In genomic region chr1:188101832-188102231, GRCm38 (mm10) we compare ENCODE assay signal across 21 mouse cellular contexts.
DNase-seq lines count a peak whose midpoint lies in the region; ATAC-seq and TF ChIP-seq lines count a peak whose summit lies in the region.
"Had no signal": no experiment of that assay in that cellular context is flagged by ENCODE, and none has a peak within 500 bp of the region (broad histone marks: within the 10 kb centered on the region; RNA-seq: fewer than 3 reads in every experiment).

No protein-coding gene starts in this region.

- H3K9me3 ChIP-seq in heart, embryonic 12.5 days (replicated peaks), result no peaks in the 10 kb centered on the region
- H3K9me3 ChIP-seq in heart, postnatal 0 days (replicated peaks; ENCODE audit: control insufficient read depth, low read length), result no peaks in the 10 kb centered on the region
- H3K9me3 ChIP-seq: embryonic facial prominence, embryonic 12.5 days; forebrain, embryonic 15.5 days; hindbrain, embryonic 13.5 days had no signal

- H3K27ac ChIP-seq in heart, embryonic 12.5 days (ENCODE audit: poor library complexity, severe bottlenecking), result peak overlapping the region; percentile 89
- peak overlapping the region; percentile 7; the same call in 1 of the 2 replicates for H3K27ac ChIP-seq in heart, postnatal 0 days (ENCODE audit: low read depth)
- H3K27ac ChIP-seq: embryonic facial prominence, embryonic 12.5 days; forebrain, embryonic 15.5 days; hindbrain, embryonic 13.5 days; hindbrain, postnatal 0 days had no signal

- no peak for TF ChIP-seq CTCF in heart, postnatal 0 days (IDR thresholded peaks at IDR 0.05; ENCODE audit: low read depth)

- H3K27me3 ChIP-seq in heart, embryonic 12.5 days (replicated peaks), result no peaks in the 10 kb centered on the region
- H3K27me3 ChIP-seq in heart, postnatal 0 days (ENCODE audit: control insufficient read depth, insufficient read depth, low read length), result no peaks in the 10 kb centered on the region
- H3K27me3 ChIP-seq: embryonic facial prominence, embryonic 12.5 days; forebrain, embryonic 15.5 days had no signal

- no peak for ATAC-seq in heart, embryonic 12.5 days (ENCODE audit: insufficient number of reproducible peaks, low FRiP score)
- ATAC-seq in heart, postnatal 0 days (ENCODE audit: insufficient read depth, low read depth), result no peak
- no peak for ATAC-seq in megakaryocyte-erythroid progenitor cell, adult 5-6 weeks (replicated peaks; ENCODE audit: low FRiP score, low TSS enrichment, poor library complexity, severe bottlenecking)
- ATAC-seq: activated CD4-positive, CD25-positive, alpha-beta regulatory T cell, adult 4 months; CD4-positive, CD25-positive, alpha-beta regulatory T cell, adult 4 months; forebrain, embryonic 15.5 days; hindbrain, postnatal 0 days had no signal

- H3K9ac ChIP-seq in heart, embryonic 12.5 days, result no peak overlapping the region
- no peak overlapping the region for H3K9ac ChIP-seq in heart, postnatal 0 days (replicated peaks; ENCODE audit: low read depth, low read length)
- H3K9ac ChIP-seq: embryonic facial prominence, embryonic 12.5 days; forebrain, embryonic 15.5 days; hindbrain, embryonic 13.5 days had no signal

- no peaks in the 10 kb centered on the region for H3K36me3 ChIP-seq in heart, embryonic 12.5 days
- H3K36me3 ChIP-seq in heart, postnatal 0 days (replicated peaks; ENCODE audit: control insufficient read depth, insufficient read depth, low read length), result no peaks in the 10 kb centered on the region
- H3K36me3 ChIP-seq: embryonic facial prominence, embryonic 12.5 days; forebrain, embryonic 15.5 days; G1E; hindbrain, embryonic 13.5 days had no signal

- H3K4me2 ChIP-seq in heart, embryonic 12.5 days, result no peak overlapping the region
- H3K4me2 ChIP-seq in heart, postnatal 0 days (ENCODE audit: low read depth, low read length), result no peak overlapping the region
- H3K4me2 ChIP-seq: embryonic facial prominence, embryonic 12.5 days; forebrain, embryonic 15.5 days; hindbrain, embryonic 13.5 days had no signal

- H3K4me3 ChIP-seq in heart, embryonic 12.5 days, result no peak overlapping the region
- H3K4me3 ChIP-seq in heart, postnatal 0 days (ENCODE audit: low read depth, low read length), result no peak overlapping the region
- H3K4me3 ChIP-seq: embryonic facial prominence, embryonic 12.5 days; forebrain, embryonic 15.5 days; hindbrain, embryonic 13.5 days had no signal

- intact Hi-C loops in heart, postnatal 25 days (cut with DNase I), result no loop called here

- WGBS in heart, embryonic 12.5 days, result 22% methylated on average over 7 of the region's 7 CpGs
- 22% methylated on average over 7 of the region's 7 CpGs for WGBS in heart, postnatal 0 days

- no peak for TF ChIP-seq EP300 in heart, postnatal 0 days (IDR thresholded peaks at IDR 0.05; ENCODE audit: low read depth)

- H3K4me1 ChIP-seq in heart, embryonic 12.5 days (replicated peaks), result peaks cover 55% of the 10 kb centered on the region
- peaks cover 18% of the 10 kb centered on the region for H3K4me1 ChIP-seq in heart, postnatal 0 days (ENCODE audit: control insufficient read depth, insufficient read depth)
- H3K4me1 ChIP-seq: embryonic facial prominence, embryonic 12.5 days; forebrain, embryonic 15.5 days; hindbrain, embryonic 13.5 days had no signal

- no peak for DNase-seq in heart, postnatal 4 days
- DNase-seq in heart, postnatal 0 days (ENCODE audit: low spot score), result no peak
- no peak for DNase-seq in heart, postnatal 25 days (ENCODE audit: low spot score)
- DNase-seq in R1 (ENCODE audit: low read depth, low spot score), result peak; percentile 3
- DNase-seq in ZHBTc4 (ENCODE audit: low read depth, low spot score), result peak; percentile 18
- DNase-seq: adrenal gland, postnatal 14 days; cerebellum, adult 18-20 months; cerebellum, adult 9-11 months; embryo, embryonic 11 days; gastrocnemius, postnatal 36 days; heart, adult 18-20 months; kidney, adult 8-10 months had no signal

Comparison
In these comparisons a context has a peak if more than half of its experiments do, and no peak if none do; other contexts are left out.
1. DNase-seq: peak in R1 (single experiment) and ZHBTc4 (single experiment); none in heart, postnatal 4 days (single experiment), heart, postnatal 0 days (single experiment) and heart, postnatal 25 days (single experiment).